Mouse (Mus musculus) right cerebral cortex, adult 18-20 months (tissue): ENCODE data around the gene Rasa1.
A peak's percentile ranks its signal among the peaks of the same experiment; 100 is the strongest.

ENCODE experiments used
- DNase-seq: peaks from one replicate; pipeline ENCODE4 v3.0.0; 2022; ENCODE audit warnings: mixed read lengths

Rasa1 gene

DNA sequence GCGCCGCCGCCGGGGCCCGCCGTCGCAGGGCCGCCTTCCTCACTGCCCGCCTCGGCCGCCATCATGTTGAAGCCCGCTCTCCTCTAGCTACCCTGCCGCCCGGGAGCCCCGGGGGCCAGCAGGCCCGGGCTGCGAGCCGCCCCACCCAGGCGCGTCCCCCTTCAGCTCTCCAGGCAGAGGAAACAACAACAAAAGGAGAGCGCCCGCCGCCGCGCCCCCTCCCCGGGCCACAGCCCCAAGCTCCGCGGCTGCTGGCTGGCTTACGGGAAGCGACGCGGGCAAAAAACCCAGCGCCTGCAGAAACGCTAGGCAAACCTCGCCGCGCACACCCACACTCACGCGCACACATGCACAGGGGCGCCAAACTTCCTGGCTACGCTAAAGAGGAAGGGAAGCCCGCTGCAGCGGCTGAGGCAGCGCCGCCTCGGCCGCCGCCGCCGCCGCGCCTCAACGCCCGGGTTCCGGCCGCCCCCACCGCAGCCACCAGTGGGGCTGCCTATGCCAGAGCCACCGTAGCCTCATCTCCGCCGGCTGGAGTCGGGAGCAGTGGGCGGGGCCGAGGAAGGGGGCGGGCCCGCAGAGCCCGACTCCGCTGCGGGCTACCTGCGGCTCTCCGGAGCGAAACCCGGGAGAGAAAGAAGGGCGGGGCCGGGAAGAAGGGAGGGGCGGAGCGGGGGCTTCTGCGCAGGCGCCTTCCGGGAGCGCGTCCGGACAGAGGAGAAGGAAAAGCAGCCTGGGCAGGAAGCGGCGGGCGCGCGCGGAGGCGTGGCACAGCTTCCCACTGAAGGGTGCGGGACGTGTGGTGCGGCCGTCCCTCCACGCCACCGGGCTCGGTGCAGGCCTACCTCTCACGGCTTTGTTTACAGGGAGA lies at the start of gene Rasa1:
TSS of gene Rasa1 (minus strand) at position 288 of the 871 bp plus-strand sequence.
- DNase-seq: peak; percentile 95

GRCm38 (mm10) chr13:85311547-85311946 lies 22.6 kb upstream of the Rasa1 start:
- no peak for DNase-seq

DNA sequence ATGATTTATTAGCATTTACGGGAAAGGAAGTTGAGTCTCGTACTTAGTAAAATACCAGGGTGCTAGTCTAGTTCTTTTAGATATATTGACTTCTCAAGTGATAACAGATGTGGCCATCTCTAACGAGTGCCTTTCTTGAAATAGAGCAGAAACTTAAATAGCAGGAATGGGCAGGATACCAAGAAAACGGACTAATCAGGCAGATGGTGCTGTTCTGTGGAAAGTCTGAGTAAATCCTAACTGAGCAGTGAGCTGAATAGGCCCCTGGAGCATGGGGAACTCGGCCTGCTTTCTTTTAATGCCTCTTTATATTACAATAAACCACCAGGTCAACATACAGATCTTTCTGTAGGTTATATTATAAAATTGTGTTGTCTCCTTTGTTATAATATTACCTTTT lies 22.0 kb upstream of the Rasa1 start:
- peak; percentile 63 for DNase-seq

GRCm38 (mm10) chr13:85310483-85310882 lies 21.6 kb upstream of the Rasa1 start:
- DNase-seq: no peak

DNA sequence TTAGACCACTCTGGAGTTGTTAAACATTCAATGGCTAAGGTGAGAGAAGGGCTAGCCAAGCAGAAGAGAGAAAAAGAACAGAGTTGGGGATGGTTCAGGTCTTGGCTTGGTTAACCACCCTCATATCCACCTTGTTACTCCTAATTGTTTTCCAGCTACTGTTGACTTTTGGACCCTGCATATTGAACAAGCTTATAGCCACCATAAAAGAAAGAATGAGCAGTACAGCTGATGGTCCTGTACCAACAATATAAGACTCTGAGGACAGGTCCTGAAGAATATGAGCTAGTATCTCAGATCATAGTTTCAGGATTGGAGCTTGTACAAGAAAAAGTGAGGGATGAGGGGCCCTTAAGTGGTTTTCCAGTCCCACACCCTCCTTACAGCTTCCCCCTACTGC lies 17.1 kb upstream of the Rasa1 start:
- DNase-seq: no peak

GRCm38 (mm10) chr13:85290651-85291050 lies 1.7 kb upstream of the Rasa1 start:
- DNase-seq: no peak

DNA sequence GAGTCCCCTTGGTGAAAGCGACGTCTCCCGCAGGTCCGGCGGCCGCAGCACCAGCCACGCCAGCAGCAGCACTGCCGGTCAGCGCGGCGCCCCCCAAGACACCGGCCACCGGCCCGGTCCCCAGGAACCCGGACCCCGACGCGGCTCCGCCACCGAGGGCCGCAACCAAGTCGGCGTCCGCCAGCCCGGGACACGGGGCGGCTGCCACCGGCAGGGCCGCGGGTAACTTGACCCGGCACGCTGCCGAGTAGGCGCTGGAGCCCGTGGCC lies 422 bp downstream of the Rasa1 start:
- peak; percentile 37 for DNase-seq

DNA sequence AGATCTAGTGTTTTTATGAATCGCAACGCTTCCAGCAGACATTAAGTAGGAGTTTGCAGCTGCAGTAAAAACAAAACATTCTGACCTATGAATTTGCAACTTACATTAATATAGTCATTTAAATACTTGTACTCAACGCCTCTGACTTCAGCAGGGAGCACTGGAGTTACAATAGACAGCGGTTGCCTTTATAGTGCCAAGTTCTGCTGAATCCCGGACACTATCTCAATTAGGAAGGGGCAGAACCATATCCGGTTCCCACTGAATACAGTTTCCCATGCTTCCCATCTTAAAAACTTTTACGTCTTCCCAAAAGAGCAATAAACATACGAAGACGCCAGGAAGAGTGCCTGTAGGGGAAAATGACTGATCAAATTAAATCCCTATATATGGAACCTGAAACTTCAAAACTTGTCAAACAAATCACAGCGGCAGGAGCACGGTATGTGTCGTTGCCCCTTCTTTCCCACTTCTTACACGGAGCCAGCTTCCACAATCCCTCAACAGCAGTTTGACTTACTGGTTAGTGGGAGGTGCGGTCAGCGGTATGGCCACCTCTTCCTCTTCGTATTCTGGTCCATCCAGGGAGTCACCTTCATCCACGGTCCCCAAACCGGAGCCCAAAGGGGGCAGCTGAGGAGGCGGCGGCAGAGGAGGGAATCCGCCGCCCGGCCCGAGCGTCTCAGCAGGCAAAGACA lies 905 bp downstream of the Rasa1 start:
- DNase-seq: no peak

DNA sequence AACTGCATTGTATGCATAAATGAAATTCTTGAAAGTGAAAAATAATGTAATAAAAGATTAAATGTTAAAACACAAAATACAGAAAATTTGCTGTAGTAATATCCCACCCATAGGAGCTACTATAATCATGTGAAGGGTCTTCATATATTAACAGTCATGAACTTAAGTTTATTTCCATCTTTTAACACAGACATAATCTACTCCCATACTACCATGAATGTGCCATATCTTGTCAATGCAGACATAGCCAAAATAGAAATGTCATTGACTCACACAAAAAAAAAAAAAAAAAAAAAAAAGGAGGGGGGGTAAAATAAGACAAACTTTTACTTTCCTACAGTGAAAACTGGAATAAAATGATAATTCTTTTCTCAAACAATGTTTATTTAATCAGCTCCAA lies 6.3 kb downstream of the Rasa1 start:
- DNase-seq: no peak

GRCm38 (mm10) chr13:85278951-85279350 lies 10.0 kb downstream of the Rasa1 start:
- no peak for DNase-seq

GRCm38 (mm10) chr13:85274572-85274971 lies 14.4 kb downstream of the Rasa1 start:
- DNase-seq: no peak

DNA sequence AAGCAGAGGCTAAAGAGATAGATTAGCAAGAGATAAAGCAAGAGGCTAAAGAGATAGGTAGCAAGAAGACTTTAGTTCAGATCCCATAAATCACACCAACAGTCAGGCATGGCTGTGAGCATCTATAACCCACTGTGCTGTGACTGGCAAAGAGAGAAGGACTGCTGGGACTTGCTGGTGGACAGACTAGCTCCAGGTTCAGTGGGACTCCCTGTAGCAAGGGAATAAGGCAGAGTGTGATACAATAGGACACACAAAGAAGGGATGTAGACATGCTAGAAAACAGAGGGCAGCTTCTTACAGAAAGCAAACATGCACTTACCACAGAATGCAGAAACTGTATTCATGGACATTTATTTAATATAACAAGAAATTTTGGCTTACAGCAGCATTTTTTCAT lies 15.1 kb downstream of the Rasa1 start:
- no peak for DNase-seq

- DNase-seq: no peak
Observed at GRCm38 (mm10) chr13:85238760-85239159, 50.2 kb downstream of the Rasa1 start.

- no peak for DNase-seq
Observed at GRCm38 (mm10) chr13:85218656-85219055, 70.3 kb downstream of the Rasa1 start.

DNA sequence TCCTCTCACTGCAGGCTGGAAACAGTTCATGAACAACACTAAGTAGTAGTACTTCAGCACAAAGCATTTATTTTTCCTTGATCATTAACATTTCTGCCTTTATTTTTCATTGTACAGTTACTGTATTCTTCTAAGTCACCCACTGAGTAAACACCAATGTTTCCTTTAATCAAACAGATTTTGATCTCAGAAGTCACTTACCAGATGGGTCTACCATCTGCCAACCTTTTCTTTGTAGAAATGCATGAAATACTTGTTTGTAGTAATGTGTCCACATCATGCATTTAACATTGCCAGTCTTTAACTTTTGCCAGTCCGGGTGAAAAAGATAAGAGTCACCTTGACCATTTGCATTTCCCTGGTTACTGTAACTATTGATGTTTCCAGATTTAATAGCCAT lies 78.6 kb downstream of the Rasa1 start:
- no peak for DNase-seq

DNA sequence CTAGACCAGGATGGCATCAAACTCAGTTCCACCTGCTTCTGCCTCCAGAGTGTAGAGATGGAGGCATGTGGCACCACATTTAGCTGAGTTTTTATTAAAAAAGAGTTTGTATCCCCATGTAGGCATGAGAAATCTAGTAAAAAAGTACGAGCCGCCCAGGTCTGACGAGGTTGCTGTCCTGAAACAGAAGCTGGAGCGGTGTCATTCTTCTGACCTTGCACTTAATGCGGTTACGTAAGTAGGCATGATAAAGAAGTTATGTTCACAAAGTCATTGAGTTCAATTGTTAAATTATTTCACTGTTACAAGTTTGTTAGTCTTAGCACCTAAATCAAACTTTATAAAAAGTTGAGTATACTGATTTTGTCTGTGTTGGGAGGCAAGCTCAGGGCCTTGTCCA lies 80.3 kb downstream of the Rasa1 start:
- DNase-seq: no peak

DNA sequence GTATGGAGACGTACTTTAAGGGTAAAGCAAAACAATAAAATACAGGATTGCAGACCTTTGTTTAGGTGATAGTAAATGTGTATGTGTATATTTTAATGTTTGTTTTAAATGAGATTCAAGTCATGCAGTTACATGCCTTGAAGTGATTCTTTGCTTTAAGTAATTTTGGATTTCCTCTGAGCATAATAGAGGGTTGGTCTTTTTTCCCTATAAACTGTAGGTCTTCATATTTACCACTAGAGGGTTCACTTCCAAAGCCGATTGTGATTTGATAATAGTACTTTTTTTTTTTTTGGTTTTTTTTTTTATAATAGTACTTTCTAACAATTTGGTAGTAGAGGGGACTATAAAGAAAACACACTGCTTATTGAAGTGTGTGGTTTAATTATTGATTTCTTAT lies 81.4 kb downstream of the Rasa1 start:
- no peak for DNase-seq

- no peak for DNase-seq
Observed at GRCm38 (mm10) chr13:85191253-85191652, 97.7 kb downstream of the Rasa1 start.

DNA sequence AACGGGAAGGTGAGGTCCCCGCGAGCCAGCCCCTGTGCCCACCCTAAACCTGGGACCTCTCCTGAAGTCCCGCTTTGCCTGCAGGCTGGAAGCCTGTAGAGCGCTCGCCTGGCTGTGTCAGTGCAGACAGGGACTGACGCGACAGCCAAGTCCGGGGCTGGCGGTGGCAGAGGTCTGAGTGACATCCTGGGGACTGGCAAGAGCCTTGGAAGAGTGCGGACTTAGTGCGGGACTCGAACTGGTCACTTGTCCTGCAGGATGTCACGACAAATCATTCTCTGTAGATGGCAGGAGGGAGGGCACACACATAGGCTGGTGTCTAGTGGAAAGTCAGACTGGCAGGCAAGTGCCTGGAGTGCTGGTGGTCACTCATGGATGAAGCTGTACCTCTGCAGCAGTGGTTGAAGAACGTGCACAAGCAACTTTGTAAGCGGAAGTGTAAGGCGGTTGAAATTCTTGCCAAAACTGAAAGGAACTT lies 99.2 kb downstream of the Rasa1 start:
- no peak for DNase-seq

DNA sequence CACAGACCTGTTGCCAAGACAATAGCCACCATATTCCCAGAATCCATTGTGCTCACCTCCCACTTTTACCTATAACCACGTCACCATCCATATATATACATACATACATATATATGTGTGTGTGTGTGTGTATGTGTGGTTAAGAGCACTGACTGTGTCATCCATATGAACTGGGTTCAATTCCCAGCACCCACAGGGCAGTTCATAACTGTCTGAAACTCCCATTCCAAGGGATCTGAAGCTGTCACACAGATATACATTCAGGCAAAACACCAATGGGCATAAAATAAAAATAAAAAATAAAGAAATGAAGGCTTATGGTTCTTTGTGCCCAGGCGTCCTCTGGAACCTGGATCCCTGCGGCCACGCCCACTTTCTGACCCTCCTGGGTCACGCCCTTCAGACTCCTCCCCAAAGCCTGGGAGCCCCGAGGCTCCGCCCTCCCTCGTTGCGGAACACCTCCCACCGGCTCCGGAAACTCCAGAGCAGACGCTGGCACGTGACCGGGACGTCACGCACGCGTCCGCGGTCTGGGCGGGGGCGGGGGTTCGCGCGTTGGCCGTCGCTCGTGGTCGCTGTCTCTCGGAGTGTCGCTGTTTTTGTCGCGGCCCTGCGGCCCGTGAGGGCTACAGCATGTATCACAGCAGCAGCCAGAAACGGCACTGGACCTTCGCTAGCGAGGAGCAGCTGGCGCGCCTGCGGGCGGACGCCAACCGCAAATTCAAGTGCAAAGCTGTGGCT lies 99.9 kb downstream of the Rasa1 start, which contains the start of gene Ccnh:
TSS of gene Ccnh (plus strand) at position 506 of the 741 bp plus-strand sequence.
- peak; percentile 95 for DNase-seq
